Mouse (Mus musculus) embryonic facial prominence, embryonic 11.5 days (tissue): ENCODE results near the gene Pak1ip1. TPM values are rescaled to one million over a fixed set of nuclear protein-coding genes. Genes with fewer than 3 reads are reported as not detected.

Experiments used
- ATAC-seq: fragments of 200-750 bp; cut with Nextera tagmentation; replicated peaks from 2 replicates; pipeline ENCODE4 v1.8.0; 2017; ENCODE audit warnings: low read depth; ENCODE audit not compliant: insufficient number of reproducible peaks, low FRiP score, low TSS enrichment
- DNase-seq: peaks from one replicate; pipeline ENCODE4 v3.0.0-alpha.2; 2015; ENCODE audit warnings: low spot score
- H3K27ac ChIP-seq: fragments of 300-500 bp; sonication (generic); replicated peaks from 2 replicates; pipeline ENCODE4 v1.5.1; 2014; ENCODE audit warnings: mild to moderate bottlenecking, low read depth, low read length, control low read depth
- H3K27me3 ChIP-seq: fragments of 300-500 bp; sonication (generic); 2 replicates; pipeline ENCODE4 v1.6.1; 2014; ENCODE audit warnings: mild to moderate bottlenecking, low read length, moderate library complexity, mixed read lengths; ENCODE audit not compliant: control insufficient read depth, insufficient read depth
- H3K36me3 ChIP-seq: fragments of 300-500 bp; sonication (generic); replicated peaks from 2 replicates; pipeline ENCODE4 v1.6.1; 2014; ENCODE audit warnings: low read depth, mild to moderate bottlenecking, low read length, moderate library complexity, mixed read lengths; ENCODE audit not compliant: control insufficient read depth, insufficient read depth
- H3K4me1 ChIP-seq: fragments of 300-500 bp; sonication (generic); 2 replicates; pipeline ENCODE4 v1.6.1; 2014; ENCODE audit warnings: low read length, mixed read lengths; ENCODE audit not compliant: control insufficient read depth, insufficient read depth
- H3K4me2 ChIP-seq: fragments of 300-500 bp; sonication (generic); 2 replicates; pipeline ENCODE4 v1.6.1; 2014; ENCODE audit warnings: low read depth, mild to moderate bottlenecking, control low read depth, low read length, moderate library complexity
- H3K4me3 ChIP-seq: fragments of 300-500 bp; sonication (generic); 2 replicates; pipeline ENCODE4 v1.5.1; 2014; ENCODE audit warnings: low read depth, low read length, control low read depth
- H3K9ac ChIP-seq: fragments of 300-500 bp; sonication (generic); replicated peaks from 2 replicates; pipeline ENCODE4 v1.6.1; 2014; ENCODE audit warnings: mild to moderate bottlenecking, control low read depth, low read length
- H3K9me3 ChIP-seq: fragments of 300-500 bp; sonication (generic); replicated peaks from 2 replicates; pipeline ENCODE4 v1.6.1; 2016; ENCODE audit warnings: mild to moderate bottlenecking, low read length, inconsistent platforms, mixed read lengths; ENCODE audit not compliant: control insufficient read depth
- WGBS: fragments of 180-500 bp; shearing (Covaris S2); extraction: QIAGEN DNeasy Blood & Tissue Kit; methylation state at CpG from one replicate; pipeline ENCODE4 v1.1.7; 2014; 5-methylcytosine and 5-hydroxymethylcytosine counted together
- polyA plus RNA-seq: library from polyadenylated mRNA; unstranded; fragments of >200 nt; fragmentation: Nextera tagmentation; extraction: Ambion mirVana; gene quantifications from 2 replicates; pipeline ENCODE4 v1.2.1, GENCODE M21; 2014

Pak1ip1 gene
- polyA plus RNA-seq, 1 experiment from 2014 or later: 79.1 TPM

- DNase-seq (peak; percentile 94), ATAC-seq (peak; percentile 96)
- under 1% methylated on average over 43 of the region's 43 CpGs for WGBS
- peak within 1 kb of the TSS; percentile 80 for H3K4me2 ChIP-seq
- peak within 1 kb of the TSS; percentile 80 for H3K27ac ChIP-seq
- peak within 1 kb of the TSS; percentile 58 for H3K4me3 ChIP-seq
- peak within 1 kb of the TSS; percentile 80 for H3K9ac ChIP-seq
- no peaks in the 10 kb centered on the region for H3K4me1 ChIP-seq
- peaks cover 4% of the 10 kb centered on the region for H3K36me3 ChIP-seq
- H3K27me3 ChIP-seq: no peaks in the 10 kb centered on the region
- H3K9me3 ChIP-seq: no peaks in the 10 kb centered on the region
These were observed 15.2 kb downstream of the Pak1ip1 start, which contains the start of gene Tmem14c for GRCm38 (mm10) chr13:41015829-41016634. Tmem14c (plus strand) TSS chr13:41016292.

GRCm38 (mm10) chr13:41016797-41017405 is 16.1 kb downstream of the Pak1ip1 start:
- Histone ChIP-seq H3K9ac (peak overlapping the region; percentile 80), H3K27me3 (no peaks in the 10 kb centered on the region), H3K36me3 (peaks cover 4% of the 10 kb centered on the region), H3K4me2 (peak overlapping the region; percentile 80), H3K27ac (peak overlapping the region; percentile 80), H3K9me3 (no peaks in the 10 kb centered on the region), H3K4me1 (no peaks in the 10 kb centered on the region), H3K4me3 (peak overlapping the region; percentile 58)
- 32% methylated on average over 12 of the region's 12 CpGs for WGBS
- ATAC-seq: no peak
- DNase-seq: peak; percentile 3

DNA sequence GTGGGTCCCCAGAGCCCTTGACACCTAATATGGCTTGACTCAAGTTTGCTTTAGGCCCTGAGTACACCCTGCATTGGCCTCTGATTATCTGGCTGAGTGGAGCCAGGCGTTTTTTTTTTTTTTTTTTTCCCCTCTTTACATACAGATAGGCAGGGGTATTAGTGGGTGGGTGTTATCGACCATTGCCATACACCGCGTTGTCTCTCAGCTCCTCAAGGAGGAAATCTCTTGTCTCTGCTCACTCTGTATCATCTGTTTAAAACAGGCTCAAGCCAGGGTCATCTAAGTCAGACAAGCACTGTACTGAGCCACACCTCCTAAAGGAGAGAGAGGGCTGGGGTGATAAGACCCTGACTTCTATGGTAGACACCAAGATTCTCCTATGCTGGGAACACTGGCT is 17.0 kb downstream of the Pak1ip1 start:
- 84% methylated on average over 4 of the region's 4 CpGs for WGBS
- DNase-seq: no peak
- H3K4me3 ChIP-seq: no peak overlapping the region
- no peak overlapping the region; the same call in 1 of the 2 replicates for H3K9ac ChIP-seq
- H3K4me2 ChIP-seq: no peak overlapping the region; the same call in 1 of the 2 replicates
- H3K27ac ChIP-seq: no peak overlapping the region
- no peaks in the 10 kb centered on the region for H3K9me3 ChIP-seq
- no peaks in the 10 kb centered on the region for H3K4me1 ChIP-seq
- no peaks in the 10 kb centered on the region; the same call in 1 of the 2 replicates for H3K36me3 ChIP-seq
- no peaks in the 10 kb centered on the region for H3K27me3 ChIP-seq
- ATAC-seq: no peak

- no peak overlapping the region for H3K4me3 ChIP-seq
- no peaks in the 10 kb centered on the region; the same call in 1 of the 2 replicates for H3K36me3 ChIP-seq
- no peak for DNase-seq
- no peaks in the 10 kb centered on the region for H3K4me1 ChIP-seq
- H3K27ac ChIP-seq: no peak overlapping the region
- H3K4me2 ChIP-seq: no peak overlapping the region
- no peak for ATAC-seq
- no peaks in the 10 kb centered on the region for H3K27me3 ChIP-seq
- H3K9ac ChIP-seq: no peak overlapping the region; the same call in 1 of the 2 replicates
- 90% methylated on average over 9 of the region's 9 CpGs for WGBS
- H3K9me3 ChIP-seq: no peaks in the 10 kb centered on the region
These were observed 17.4 kb downstream of the Pak1ip1 start for GRCm38 (mm10) chr13:41018236-41018635.

GRCm38 (mm10) chr13:41018756-41019591 is 18.2 kb downstream of the Pak1ip1 start:
- no peaks in the 10 kb centered on the region for H3K27me3 ChIP-seq
- no peaks in the 10 kb centered on the region for H3K9me3 ChIP-seq
- 93% methylated on average over 13 of the region's 13 CpGs for WGBS
- no peaks in the 10 kb centered on the region; the same call in 1 of the 2 replicates for H3K36me3 ChIP-seq
- no peak overlapping the region for H3K9ac ChIP-seq
- no peaks in the 10 kb centered on the region for H3K4me1 ChIP-seq
- H3K27ac ChIP-seq: no peak overlapping the region
- ATAC-seq (no peak), DNase-seq (no peak)
- no peak overlapping the region for H3K4me2 ChIP-seq
- no peak overlapping the region for H3K4me3 ChIP-seq

DNA sequence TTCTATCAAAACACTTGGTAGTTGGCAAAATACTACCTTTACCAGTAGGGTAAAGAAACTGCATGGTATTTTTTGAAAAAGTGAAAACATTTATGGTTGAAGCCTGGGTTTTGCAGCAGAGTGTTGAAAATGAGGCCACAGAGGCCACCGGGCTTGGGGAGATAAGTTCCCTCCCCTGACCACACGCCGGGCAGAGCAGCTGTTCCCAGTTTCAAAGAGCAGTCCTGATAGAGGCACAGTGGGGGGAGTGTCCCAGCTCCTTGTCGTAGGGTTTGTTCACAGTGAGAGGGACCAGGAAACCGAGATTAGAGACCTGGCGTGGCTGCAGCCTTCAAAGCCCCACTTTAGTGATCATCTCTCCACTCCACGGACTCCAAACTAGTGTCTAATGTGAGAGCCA is 19.7 kb downstream of the Pak1ip1 start:
- ATAC-seq (no peak), DNase-seq (no peak)
- Histone ChIP-seq H3K36me3 (no peaks in the 10 kb centered on the region; the same call in 1 of the 2 replicates), H3K27me3 (no peaks in the 10 kb centered on the region), H3K9ac (no peak overlapping the region), H3K4me3 (no peak overlapping the region), H3K4me1 (no peaks in the 10 kb centered on the region), H3K9me3 (no peaks in the 10 kb centered on the region), H3K27ac (no peak overlapping the region), H3K4me2 (no peak overlapping the region)
- 72% methylated on average over 7 of the region's 7 CpGs for WGBS

GRCm38 (mm10) chr13:41021607-41022006 is 20.8 kb downstream of the Pak1ip1 start:
- no peaks in the 10 kb centered on the region; the same call in 1 of the 2 replicates for H3K36me3 ChIP-seq
- no peak overlapping the region for H3K4me2 ChIP-seq

More at GRCm38 (mm10) chr13:41021607-41022006, 20.8 kb downstream of the Pak1ip1 start:
- no peak for DNase-seq
- H3K9ac ChIP-seq: no peak overlapping the region
- no peaks in the 10 kb centered on the region for H3K9me3 ChIP-seq
- no peak overlapping the region for H3K27ac ChIP-seq
- ATAC-seq: no peak
- H3K4me3 ChIP-seq: no peak overlapping the region
- no peaks in the 10 kb centered on the region for H3K4me1 ChIP-seq
- no peaks in the 10 kb centered on the region for H3K27me3 ChIP-seq
- WGBS: 93% methylated on average over 6 of the region's 6 CpGs
